Mouse (Mus musculus) gastrocnemius, adult 18-20 months (tissue): ENCODE measurements around the gene Faap24. TPM values are rescaled to one million over a fixed set of nuclear protein-coding genes. Genes with fewer than 3 reads are reported as not detected.

Source experiments
- DNase-seq: peaks from one replicate; pipeline ENCODE4 v3.0.0; 2021; ENCODE audit warnings: low spot score
- total RNA-seq, 2 experiments: library from RNA; stranded (reverse); gene quantifications; 2 replicates each; pipeline ENCODE4 v1.2.3; 2021

The Faap24 gene
- total RNA-seq, 2 experiments from 2014 or later: 0.97 to 1.1 TPM

DNA sequence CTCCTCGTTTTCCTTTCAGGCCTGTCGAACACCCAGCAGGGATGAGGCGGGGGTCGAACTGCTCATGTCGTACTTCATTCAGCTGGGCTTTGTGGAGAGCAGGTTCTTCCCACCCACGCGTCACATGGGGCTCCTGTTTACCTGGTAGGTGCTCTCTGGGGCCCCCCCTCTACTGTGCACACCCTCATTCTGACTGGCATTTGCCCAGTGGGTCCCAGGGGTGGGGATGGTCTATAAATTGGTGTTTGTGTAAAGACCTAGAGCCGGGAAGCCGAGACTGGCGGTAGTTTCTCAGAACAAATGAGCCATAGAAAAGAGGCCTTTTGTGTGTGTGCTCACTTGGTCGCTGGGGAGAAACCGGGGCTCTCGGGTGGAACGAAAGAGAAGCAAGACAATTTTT lies 25.5 kb downstream of the Faap24 start:
- DNase-seq: no peak

DNA sequence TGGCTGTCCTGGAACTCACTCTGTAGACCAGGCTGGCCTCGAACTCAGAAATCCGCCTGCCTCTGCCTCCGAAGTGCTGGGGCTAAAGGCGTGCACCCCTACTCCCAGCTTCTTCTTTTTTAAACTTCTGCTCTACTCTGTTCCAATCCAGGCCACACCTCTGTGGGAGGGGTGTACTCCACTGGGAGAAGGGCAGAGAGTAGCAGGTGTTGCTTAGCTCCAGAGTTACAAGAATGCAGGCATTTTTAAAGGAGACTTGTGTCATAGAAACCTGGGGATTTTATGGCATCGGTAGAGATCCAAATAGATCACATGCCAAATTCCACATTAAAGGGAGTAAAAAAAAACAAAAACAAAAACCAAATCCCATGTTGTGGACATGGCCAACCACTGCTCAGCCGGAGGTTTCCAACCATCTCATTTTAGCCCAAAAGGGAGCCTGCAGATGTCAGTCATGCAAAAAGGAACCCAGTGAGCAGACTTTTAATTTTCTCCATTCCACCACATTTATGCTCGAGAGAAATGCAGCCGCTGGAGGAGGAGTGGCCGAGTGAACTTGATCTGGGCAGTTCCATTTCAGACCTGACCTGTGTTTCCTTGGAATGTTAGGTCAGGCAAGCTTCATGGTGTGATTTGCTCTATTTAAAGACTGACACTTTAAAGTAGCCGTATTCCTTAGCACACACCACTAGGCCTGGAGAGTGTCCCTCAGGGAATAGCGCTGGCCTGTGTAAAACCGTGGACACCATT lies 31.3 kb downstream of the Faap24 start:
- DNase-seq: peak; percentile 8

DNA sequence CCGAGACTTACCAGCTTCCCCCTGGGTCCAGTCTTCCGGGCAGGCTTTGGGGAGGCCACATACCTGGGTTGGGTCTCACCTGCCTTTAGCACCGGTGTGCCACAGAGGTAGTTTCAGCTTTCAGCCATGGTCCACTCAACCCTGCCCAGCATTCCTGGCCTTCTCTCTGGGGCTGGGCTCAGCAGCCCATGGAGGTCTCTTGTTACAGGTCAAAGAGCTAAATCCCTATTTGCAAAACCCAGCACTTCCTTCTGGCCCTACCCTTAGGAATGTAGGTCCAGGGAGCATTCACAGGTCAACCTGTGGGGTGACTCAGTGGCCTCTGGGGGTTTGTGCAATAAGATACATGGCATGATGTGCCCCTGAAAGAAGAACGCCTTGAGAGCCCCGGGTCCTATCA lies 33.8 kb downstream of the Faap24 start:
- DNase-seq: no peak

DNA sequence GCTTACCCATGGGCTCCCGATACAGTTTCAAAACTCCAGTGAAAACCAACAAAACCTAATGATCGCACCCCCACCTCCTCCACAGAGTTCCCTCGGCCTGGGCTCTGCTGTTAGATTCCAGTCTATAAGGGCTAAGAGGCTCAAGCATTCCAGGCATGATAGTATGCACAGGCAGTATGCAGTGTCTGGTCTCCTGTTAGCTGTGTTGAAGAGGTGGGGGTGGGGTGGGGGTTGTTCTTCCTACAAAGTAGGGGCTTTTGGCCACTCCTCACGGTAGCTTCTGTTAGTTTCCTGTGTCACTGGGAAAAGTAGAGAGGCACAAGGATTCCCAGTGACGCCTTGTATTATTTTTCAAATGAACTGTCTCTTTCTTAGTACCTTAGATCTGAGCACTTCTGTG lies 34.4 kb downstream of the Faap24 start:
- no peak for DNase-seq

DNA sequence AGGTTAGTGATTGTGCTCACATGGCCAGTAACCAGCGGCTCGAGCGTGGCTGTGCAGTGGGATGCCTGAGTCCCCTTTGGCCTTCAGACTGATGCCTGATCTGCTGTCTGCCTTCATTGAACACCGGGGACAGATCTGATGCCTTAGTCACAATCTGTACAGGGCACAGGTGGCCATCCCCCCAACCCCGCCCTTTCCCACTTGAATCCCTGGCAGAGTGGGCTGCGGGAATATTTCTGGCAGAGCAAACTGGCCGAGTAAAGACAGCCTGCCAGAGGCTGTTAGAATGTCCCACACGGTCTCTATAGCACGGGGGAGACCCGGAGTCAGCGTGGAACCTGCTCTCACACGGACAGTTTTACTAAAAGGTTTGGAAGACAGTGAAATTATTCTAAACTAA lies 39.0 kb downstream of the Faap24 start:
- no peak for DNase-seq

DNA sequence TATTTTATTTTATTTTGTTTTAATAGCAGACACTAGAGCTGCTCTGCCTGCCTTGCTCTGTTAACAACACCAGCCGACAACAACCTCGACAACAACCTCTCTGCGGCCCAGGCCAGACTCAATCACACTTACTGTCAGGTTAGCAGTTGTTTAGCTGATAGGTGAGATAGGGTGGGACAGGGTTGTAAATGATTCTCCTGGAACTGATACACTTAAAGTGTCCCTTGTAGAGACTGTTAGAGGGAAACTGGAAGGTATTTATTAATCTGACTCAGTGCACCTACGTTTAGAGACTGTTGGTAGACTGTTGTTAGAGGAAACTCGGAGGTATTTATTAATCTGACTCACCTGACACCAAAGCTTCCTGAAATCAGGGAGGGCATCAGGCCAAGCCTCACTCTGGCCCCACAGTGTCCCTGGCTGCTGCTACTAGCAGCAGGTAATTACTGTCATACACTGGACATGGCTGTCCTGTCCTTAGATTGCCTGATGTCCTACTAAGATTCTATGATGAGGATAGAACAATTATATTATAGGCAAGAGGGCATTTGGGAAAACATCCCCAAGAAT lies 41.2 kb downstream of the Faap24 start:
- no peak for DNase-seq

DNA sequence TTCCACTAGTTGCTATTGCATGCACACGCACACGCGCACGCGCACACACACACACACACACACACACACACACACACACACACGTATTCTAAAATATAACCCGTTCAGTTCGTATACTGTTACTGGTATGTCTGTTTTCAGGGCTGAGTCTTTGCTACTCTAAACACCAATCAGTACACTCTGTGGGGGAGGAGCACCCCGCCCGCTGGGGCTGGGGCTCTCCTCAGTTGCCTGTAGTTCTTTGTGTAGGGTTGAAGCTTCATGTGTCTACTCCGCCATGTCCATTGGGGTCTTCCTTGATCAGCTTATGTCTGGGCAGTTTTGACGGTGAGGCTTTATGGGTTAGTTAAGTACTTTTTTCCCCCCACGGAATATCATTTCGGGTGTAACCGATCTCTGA lies 43.3 kb downstream of the Faap24 start:
- DNase-seq: no peak

DNA sequence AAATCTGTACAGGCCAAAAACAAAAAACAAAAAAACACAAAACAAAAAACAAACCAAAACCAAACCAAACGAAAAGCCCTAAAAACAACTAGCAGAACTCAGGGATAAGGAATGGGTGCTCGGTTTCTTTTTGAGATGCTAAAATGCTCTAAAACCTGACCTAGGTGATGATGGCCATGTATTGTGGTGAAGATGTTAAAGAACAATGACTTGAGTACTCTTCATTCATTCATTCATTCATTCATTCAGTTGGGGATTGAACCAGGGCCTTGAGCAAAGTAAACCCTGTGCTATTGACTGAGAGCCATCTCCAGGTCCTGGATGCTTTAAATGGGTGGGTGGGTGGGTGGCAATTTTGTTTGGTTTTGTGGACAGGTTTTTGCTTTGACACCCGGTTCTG lies 45.5 kb downstream of the Faap24 start:
- no peak for DNase-seq

DNA sequence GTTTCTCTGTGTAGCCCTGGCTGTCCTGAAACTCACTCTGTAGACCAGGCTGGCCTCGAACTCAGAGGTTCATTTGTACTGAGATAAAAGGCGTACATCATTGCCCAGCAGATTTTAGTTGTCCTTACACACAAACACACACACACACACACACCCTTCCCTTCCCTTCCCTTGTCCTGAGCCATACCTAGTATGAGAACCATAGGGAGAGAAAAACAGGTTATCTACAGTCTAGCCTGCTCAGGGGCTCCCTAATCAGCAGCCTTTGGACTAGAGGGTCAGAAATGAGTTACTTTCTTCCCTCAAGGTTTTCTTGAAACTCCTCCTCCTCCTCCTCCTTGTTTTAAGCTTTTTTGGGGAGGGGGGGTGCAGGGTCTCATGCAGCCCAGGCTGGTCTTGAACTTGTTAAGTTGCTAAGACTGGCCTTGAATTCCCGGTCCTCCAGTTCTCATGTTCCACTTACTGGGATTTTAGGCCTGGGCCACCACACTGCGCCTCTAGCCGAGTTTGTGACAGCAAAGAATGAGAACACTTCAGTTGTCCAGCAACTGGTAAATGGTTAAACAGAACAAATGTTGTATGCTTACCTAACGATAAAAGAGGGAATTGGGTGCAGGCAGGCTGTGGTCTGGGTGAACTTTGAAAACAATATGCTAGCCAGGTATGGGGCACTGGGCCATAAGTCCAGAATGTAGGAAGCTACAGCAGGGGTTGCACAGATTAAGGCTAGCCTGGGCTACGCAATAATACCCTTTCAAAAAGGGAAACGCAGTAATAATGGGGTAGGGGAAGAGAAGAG lies 46.6 kb downstream of the Faap24 start:
- DNase-seq: no peak

DNA sequence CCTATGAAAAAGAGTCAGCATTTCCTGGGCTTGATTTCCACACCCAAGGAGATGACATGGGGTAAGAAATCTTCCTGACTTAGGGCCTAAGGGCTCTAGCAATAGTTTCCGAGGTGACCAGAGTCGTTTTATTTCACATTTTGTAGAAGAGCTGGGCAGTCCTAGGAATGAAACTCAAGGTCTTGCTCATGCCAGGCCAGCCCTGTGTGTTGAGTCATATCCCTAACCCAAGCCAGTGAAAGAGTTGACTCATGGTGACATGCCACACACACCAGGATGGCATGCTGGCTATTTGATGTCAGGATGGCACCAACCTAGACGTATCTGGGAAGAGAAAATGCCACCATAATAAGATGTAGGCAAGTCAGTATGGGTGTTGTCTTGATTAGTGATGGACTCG lies 47.6 kb downstream of the Faap24 start:
- no peak for DNase-seq

DNA sequence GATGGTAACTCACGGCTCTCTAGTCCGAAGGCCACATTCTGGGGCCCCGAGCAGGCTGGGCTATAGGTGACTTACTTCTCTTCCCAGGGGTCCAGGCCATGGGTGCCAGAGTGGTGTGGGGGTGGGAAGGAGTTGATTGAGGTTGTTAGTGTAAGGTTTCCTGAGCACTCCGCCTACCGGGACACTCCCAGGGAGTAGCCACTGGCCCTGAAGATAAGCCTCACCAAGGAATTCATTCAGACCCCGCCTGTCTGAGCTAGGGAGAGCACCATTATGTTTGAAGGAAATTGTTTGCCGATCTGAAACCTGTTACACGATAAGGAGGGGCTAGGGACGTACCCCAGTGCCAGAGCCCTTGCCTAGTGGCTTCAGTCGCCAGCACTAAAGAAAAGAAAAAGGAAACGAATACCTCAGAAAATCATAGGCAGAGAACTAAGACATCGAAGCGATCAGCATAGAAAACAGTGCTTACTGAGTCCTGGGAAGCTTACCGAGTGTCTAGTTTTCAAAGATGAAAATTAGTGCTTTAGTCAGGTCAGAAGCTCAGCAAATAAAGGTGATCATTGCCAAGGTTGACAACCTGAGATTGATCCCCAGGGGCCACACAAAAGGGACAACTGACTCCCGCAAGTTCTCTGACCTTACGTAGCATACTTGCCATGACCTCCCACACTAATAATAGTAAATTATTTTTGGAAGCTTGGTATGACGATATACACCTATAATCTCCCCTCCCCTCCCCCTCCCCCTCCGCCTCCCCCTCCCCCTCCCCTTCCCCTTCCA lies 48.5 kb downstream of the Faap24 start:
- DNase-seq: no peak

DNA sequence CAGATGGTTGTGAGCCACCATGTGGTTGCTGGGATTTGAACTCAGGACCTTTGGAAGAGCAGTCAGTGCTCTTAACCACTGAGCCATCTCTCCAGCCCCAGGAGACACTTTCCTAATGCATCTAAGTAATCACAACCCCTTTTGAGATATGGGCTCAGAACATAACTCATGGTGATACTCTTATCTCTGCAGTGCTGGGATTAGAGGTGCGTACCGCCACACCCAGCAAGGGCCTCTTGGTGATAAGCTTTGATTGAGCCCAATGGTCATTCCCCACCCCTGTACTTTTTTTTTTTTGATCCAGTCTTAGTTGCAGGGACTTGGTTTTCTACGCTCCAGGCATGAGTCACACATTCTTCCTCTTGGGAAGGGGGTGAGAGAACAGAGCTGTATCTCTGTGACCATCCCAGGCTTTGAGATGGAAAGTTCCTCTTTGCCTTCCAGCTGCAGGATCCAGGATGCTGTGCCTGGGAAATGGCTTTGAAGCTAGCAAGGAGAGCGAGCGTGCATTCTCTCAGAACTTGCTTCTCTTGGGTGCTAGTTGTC lies 51.8 kb downstream of the Faap24 start:
- no peak for DNase-seq

DNA sequence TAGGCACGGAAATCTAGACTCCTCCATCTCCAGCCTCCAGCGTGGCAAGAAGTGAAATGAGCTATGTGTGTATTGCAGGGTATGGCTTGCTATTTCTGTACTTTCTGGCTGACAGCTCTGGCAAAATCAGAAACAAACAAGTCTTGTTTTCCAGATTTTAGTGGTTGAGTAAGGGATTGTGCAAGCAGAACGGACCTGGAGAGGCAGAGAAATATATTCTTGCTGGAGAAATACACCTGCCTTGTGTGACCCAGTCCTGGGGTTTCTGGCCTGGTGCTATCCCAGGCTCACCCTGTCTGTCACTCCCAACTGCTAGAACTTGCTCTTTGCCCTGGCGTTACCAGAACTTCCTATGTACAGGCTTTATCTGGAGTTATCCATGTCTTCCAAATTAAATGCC lies 54.1 kb downstream of the Faap24 start:
- DNase-seq: no peak

Other genes with a start within 250 kb of the Faap24 start
- gene Slc7a10, start 210.5 kb downstream of the Faap24 start, total RNA-seq: 1 to 10 TPM in 1 of 2 experiments, under 1 TPM in 1; 0.75 to 1.9 TPM
- gene Lrp3, start 181.3 kb downstream of the Faap24 start, total RNA-seq: 1 to 10 TPM; 5.8 to 6.1 TPM
- 1 to 10 TPM; 7.0 to 7.6 TPM for gene Gpatch1, start 78.4 kb downstream of the Faap24 start, total RNA-seq
- gene Rhpn2, start 62.7 kb downstream of the Faap24 start, total RNA-seq: 1 to 10 TPM; 2.4 to 4.2 TPM
- 1 to 10 TPM; 4.6 to 5.6 TPM for gene Cep89, start 199 bp upstream of the Faap24 start, total RNA-seq
- not detected for gene Slc7a9, start 52.0 kb upstream of the Faap24 start, total RNA-seq
- not detected for gene Tdrd12, start 140.9 kb upstream of the Faap24 start, total RNA-seq
- 10 to 100 TPM; 47.9 to 52.6 TPM for gene Nudt19, start 159.5 kb upstream of the Faap24 start, total RNA-seq
- under 1 TPM in 1 of 2 experiments, not detected in 1; 0.11 TPM for gene Rgs9bp, start 188.7 kb upstream of the Faap24 start, total RNA-seq
- 10 to 100 TPM; 12.3 to 15.5 TPM for gene Ankrd27, start 189.4 kb upstream of the Faap24 start, total RNA-seq